Mouse (Mus musculus) lung, adult 2 months (tissue): ENCODE results near the gene Tmem161a.

ENCODE experiments used
- CTCF ChIP-seq: fragments of 200-500 bp; IDR thresholded peaks from 2 replicates; pipeline ENCODE4 v1.5.1; 2011; ENCODE audit warnings: mild to moderate bottlenecking, low read length, control low read depth; ENCODE audit not compliant: insufficient read depth
- POLR2A ChIP-seq: fragments of 200-500 bp; IDR thresholded peaks from 2 replicates; pipeline ENCODE4 v1.6.1; 2011; ENCODE audit warnings: low read depth, mild to moderate bottlenecking, control low read depth, low read length, borderline replicate concordance; ENCODE audit errors: extremely low read depth

DNA sequence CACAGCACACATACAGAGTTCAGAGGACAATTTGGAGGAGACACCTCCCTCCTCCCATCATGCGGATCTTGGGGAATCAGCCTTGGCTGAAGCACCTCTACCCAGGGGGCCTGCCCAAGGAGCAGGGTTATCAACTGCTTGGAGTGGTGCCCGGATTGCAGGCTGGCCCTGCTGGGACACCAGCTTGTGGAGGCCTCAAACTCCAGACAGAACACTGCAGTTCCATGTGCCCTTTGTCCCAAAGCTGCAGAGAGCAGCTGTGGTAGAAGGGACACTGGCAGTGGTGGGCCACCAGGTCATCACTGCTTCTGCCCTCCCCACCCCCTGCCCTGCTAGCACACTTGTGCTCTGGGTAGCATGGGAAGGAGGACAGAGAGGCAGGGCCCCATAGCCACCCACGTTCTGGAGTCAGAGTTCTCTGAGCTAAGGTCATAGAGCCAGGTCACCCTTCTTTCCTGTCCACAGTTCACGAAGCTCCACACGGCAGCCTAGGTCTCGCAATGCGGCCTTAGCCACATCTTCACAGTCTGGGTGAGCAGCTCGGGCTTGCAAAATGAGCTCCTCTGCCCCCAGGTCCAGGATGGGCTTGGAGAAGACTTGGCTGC is 48.2 kb downstream of the Tmem161a start:
- no peak for TF ChIP-seq CTCF
- TF ChIP-seq POLR2A = no peak
